Mouse (Mus musculus) C2C12 (cell line): ENCODE results near the gene Wdr27. TPM values are rescaled to one million over a fixed set of nuclear protein-coding genes. Genes with fewer than 3 reads are reported as not detected.
"Not testable (repeated sequence)": the region's sequence is repeated elsewhere in the genome, so short reads cannot be mapped to it uniquely, and the experiment has no call there.

Experiments used
- H3K27me3 ChIP-seq: one replicate; pipeline ENCODE4 v1.6.1; 2011; ENCODE audit not compliant: control insufficient read depth, insufficient read depth, insufficient read length
- H3K36me3 ChIP-seq: one replicate; pipeline ENCODE4 v1.6.1; 2011; ENCODE audit not compliant: control insufficient read depth, insufficient read depth
- H3K4me3 ChIP-seq: one replicate; pipeline ENCODE4 v1.5.1; 2011; ENCODE audit warnings: mild to moderate bottlenecking, control low read depth; ENCODE audit not compliant: poor library complexity, insufficient read depth, severe bottlenecking
- H3K79me2 ChIP-seq: one replicate; pipeline ENCODE4 v1.6.1; 2011; ENCODE audit not compliant: control insufficient read depth, insufficient read depth
- H3K79me3 ChIP-seq: one replicate; pipeline ENCODE4 v1.6.1; 2011; ENCODE audit warnings: low read depth, control low read depth
- H3ac ChIP-seq: one replicate; pipeline ENCODE3; 2011; ENCODE audit warnings: low read depth; ENCODE audit not compliant: control insufficient read depth, insufficient read length
- CEBPB ChIP-seq: IDR thresholded peaks from one replicate; pipeline ENCODE4 v1.6.1; 2011; ENCODE audit warnings: low read depth, mild to moderate bottlenecking, control low read depth, moderate library complexity
- CTCF ChIP-seq: IDR thresholded peaks from one replicate; pipeline ENCODE4 v1.5.1; 2011; ENCODE audit not compliant: control insufficient read depth, insufficient read depth, insufficient read length
- FOSL1 ChIP-seq: IDR thresholded peaks from one replicate; pipeline ENCODE4 v1.8.0; 2011; ENCODE audit warnings: mild to moderate bottlenecking, low read length; ENCODE audit not compliant: poor library complexity, insufficient read depth, severe bottlenecking
- MAX ChIP-seq: IDR thresholded peaks from one replicate; pipeline ENCODE4 v1.6.1; 2011; ENCODE audit warnings: mild to moderate bottlenecking, control low read depth
- MYOD1 ChIP-seq: IDR thresholded peaks from one replicate; pipeline ENCODE4 v1.6.1; 2011; ENCODE audit warnings: low read depth; ENCODE audit not compliant: control insufficient read depth, insufficient read length
- MYOG ChIP-seq: IDR thresholded peaks from one replicate; pipeline ENCODE4 v1.6.1; 2011; ENCODE audit not compliant: control insufficient read depth, insufficient read length; ENCODE audit errors: extremely low read depth
- USF1 ChIP-seq: IDR thresholded peaks from one replicate; pipeline ENCODE4 v1.6.1; 2011; ENCODE audit warnings: low read depth, mild to moderate bottlenecking, control low read depth, moderate library complexity
- polyA plus RNA-seq: library from polyadenylated mRNA; unstranded; fragments of >200 nt; fragmentation: generic; extraction: Trizol; gene quantifications from one replicate; pipeline ENCODE4 v1.2.1, GENCODE M21; 2012; ENCODE audit warnings: missing spikeins

Gene Wdr27
- polyA plus RNA-seq, 1 experiment = 5.6 TPM

GRCm38 (mm10) chr17:14944551-14944950, 1.6 kb upstream of the Wdr27 start:
- no peak for TF ChIP-seq MYOD1
- no peak for TF ChIP-seq CTCF
- no peak for TF ChIP-seq MAX
- no peak for TF ChIP-seq FOSL1
- TF ChIP-seq MYOG = no peak
- TF ChIP-seq CEBPB = no peak
- TF ChIP-seq USF1 = no peak
- H3K4me3 ChIP-seq = no peak overlapping the region
- no peak overlapping the region for H3ac ChIP-seq
- H3K36me3 ChIP-seq = peaks cover 47% of the 10 kb centered on the region
- H3K79me2 ChIP-seq = peaks cover 28% of the 10 kb centered on the region
- H3K79me3 ChIP-seq = peaks cover 18% of the 10 kb centered on the region
- H3K27me3 ChIP-seq = no peaks in the 10 kb centered on the region

GRCm38 (mm10) chr17:14943729-14944059, 736 bp upstream of the Wdr27 start:
- Histone ChIP-seq H3K79me3 (peaks cover 18% of the 10 kb centered on the region), H3K4me3 (peak overlapping the region; percentile 75), H3ac (peak overlapping the region; percentile 96), H3K79me2 (peaks cover 28% of the 10 kb centered on the region), H3K27me3 (no peaks in the 10 kb centered on the region), H3K36me3 (peaks cover 38% of the 10 kb centered on the region)
- TF ChIP-seq MYOG (no peak), USF1 (no peak)

- Histone ChIP-seq H3K79me3 (peaks cover 18% of the 10 kb centered on the region), H3K79me2 (peaks cover 28% of the 10 kb centered on the region), H3K36me3 (peaks cover 29% of the 10 kb centered on the region)
- H3K27me3 ChIP-seq, H3K4me3 ChIP-seq, H3ac ChIP-seq: not testable (repeated sequence)
Measured at GRCm38 (mm10) chr17:14942181-14942580, 777 bp downstream of the Wdr27 start.

GRCm38 (mm10) chr17:14935841-14936605, 6.9 kb downstream of the Wdr27 start:
- TF ChIP-seq USF1 = no peak
- no peak for TF ChIP-seq MAX
- TF ChIP-seq MYOD1 = no peak
- TF ChIP-seq MYOG = no peak
- TF ChIP-seq CEBPB = no peak
- no peak for TF ChIP-seq CTCF
- TF ChIP-seq FOSL1 = no peak
- H3K36me3 ChIP-seq = no peaks in the 10 kb centered on the region
- no peaks in the 10 kb centered on the region for H3K79me2 ChIP-seq
- H3ac ChIP-seq = no peak overlapping the region
- H3K27me3 ChIP-seq = no peaks in the 10 kb centered on the region
- no peak overlapping the region for H3K4me3 ChIP-seq
- no peaks in the 10 kb centered on the region for H3K79me3 ChIP-seq

GRCm38 (mm10) chr17:14935280-14935679, 7.7 kb downstream of the Wdr27 start:
- not testable (repeated sequence) for H3K4me3 ChIP-seq, H3ac ChIP-seq, H3K79me3 ChIP-seq, H3K79me2 ChIP-seq, H3K36me3 ChIP-seq, H3K27me3 ChIP-seq

GRCm38 (mm10) chr17:14931469-14931868, 11.5 kb downstream of the Wdr27 start:
- H3K36me3 ChIP-seq = no peaks in the 10 kb centered on the region
- H3K27me3 ChIP-seq = no peaks in the 10 kb centered on the region
- TF ChIP-seq MYOG = no peak
- no peak for TF ChIP-seq MAX
- no peak for TF ChIP-seq FOSL1
- H3ac ChIP-seq = no peak overlapping the region
- no peak overlapping the region for H3K4me3 ChIP-seq
- H3K79me3 ChIP-seq = no peaks in the 10 kb centered on the region
- H3K79me2 ChIP-seq = no peaks in the 10 kb centered on the region

- H3K79me2 ChIP-seq = no peaks in the 10 kb centered on the region
- TF ChIP-seq CEBPB (no peak), MYOD1 (no peak), FOSL1 (no peak), MAX (no peak), USF1 (no peak), MYOG (no peak), CTCF (no peak)
- no peak overlapping the region for H3K4me3 ChIP-seq
- H3ac ChIP-seq = no peak overlapping the region
- no peaks in the 10 kb centered on the region for H3K36me3 ChIP-seq
- H3K79me3 ChIP-seq = no peaks in the 10 kb centered on the region
- no peaks in the 10 kb centered on the region for H3K27me3 ChIP-seq
Measured at GRCm38 (mm10) chr17:14930697-14931096, 12.3 kb downstream of the Wdr27 start.
